Mouse (Mus musculus) layer of hippocampus, postnatal 10 days (tissue): ENCODE results near the gene Ctxn1. TPM values are rescaled to one million over a fixed set of nuclear protein-coding genes. Genes with fewer than 3 reads are reported as not detected.

Experiments used
- DNase-seq, 2 experiments: peaks; one replicate each; pipeline ENCODE4 v3.0.0; 2021; ENCODE audit warnings: low spot score in 2 of 2
- total RNA-seq, 2 experiments: library from RNA; stranded (reverse); gene quantifications; 2 replicates each; pipeline ENCODE4 v1.2.3; 2021

Ctxn1 gene
- total RNA-seq, 2 experiments from 2014 or later: 450 to 459 TPM

DNA sequence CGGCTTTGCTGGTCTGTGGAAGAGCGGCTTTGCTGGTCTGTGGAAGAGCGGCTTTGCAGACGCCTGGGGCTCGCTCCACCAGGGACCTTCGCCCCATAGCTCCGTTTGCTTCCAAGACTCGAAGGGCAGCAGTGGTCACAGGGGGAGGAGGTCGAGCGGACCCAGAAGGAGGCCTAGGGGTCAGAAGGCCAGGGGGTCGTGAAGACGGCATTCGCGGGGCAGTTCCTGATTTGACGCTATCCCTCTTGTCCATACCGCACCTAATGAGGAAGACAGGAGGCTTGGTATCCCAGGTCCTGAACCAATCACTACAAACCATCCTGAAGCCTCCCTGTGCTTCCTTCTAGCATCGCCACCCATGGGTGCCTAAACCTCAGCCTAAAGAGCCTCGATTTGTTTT lies 42.8 kb downstream of the Ctxn1 start:
- DNase-seq: no peak

DNA sequence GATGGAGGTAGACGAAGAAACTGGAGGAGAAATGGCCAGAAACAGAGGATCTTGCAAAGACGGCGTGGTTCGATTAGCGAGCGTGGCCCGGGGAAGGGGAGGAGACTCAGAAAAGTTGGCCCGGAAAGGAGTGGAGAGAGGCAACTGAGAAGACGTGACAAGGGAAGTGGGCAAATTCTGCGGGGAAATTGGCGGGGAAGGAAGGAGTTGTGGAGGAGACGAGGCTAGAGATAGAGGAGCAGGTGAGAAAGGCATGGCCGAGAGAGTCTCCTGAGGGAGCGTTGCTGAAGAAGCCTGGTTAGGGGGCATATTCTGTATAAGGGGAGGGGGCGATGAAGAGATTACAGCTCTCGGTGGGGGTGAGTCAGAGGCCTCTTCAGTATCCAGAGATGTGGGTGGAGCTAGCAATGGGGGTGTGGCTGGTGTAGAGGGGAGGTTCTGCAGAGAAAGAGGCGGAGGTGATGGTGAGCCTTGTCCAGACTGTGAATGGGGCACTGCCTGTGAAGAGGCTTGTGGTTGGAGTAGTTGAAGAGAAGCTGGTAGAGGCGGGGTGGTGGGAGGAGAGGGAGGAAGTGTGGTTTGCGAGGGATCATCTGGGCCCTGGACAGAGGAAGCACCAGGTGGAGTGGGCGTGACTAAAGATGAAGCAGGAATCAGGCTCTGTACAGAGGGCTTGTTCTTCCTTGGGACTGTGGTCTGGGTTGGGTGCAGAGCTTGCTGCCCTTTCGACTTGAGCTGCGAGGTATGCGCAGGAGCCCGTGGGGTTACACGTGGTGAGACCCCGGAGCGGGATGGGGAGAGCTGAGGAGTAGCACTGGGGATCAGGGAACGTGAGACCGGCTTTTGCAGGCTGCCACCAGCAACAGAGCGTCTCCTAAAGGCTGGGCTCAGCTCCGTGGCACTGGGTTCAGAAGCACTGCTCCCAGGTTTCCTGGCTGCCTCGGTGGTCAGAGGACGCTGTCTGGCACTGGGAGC lies 44.8 kb downstream of the Ctxn1 start:
- no peak for DNase-seq

- peak; percentile 46 to 67 for DNase-seq
Measured at GRCm38 (mm10) chr8:4213210-4214005, 45.7 kb downstream of the Ctxn1 start.

GRCm38 (mm10) chr8:4212809-4213209 lies 46.3 kb downstream of the Ctxn1 start:
- DNase-seq: no peak

GRCm38 (mm10) chr8:4211097-4211496 lies 48.0 kb downstream of the Ctxn1 start:
- DNase-seq: peak in 1 of 2 experiments; percentile 16

Other genes starting within 250 kb of the Ctxn1 start
- under 1 TPM in 1 of 2 experiments, not detected in 1; 0.23 TPM for gene Cd209f, start 153.4 kb downstream of the Ctxn1 start, total RNA-seq
- not detected for gene Cd209g, start 125.2 kb downstream of the Ctxn1 start, total RNA-seq
- gene Evi5l, start 92.7 kb downstream of the Ctxn1 start, total RNA-seq: 100 to 1,000 TPM; 137 TPM
- 10 to 100 TPM; 57.1 to 59.4 TPM for gene Prr36, start 41.8 kb downstream of the Ctxn1 start, total RNA-seq
- not detected for gene Lrrc8e, start 32.4 kb downstream of the Ctxn1 start, total RNA-seq
- gene Map2k7, start 20.5 kb downstream of the Ctxn1 start, total RNA-seq: 10 to 100 TPM; 66.4 to 69.8 TPM
- under 1 TPM in 1 of 2 experiments, not detected in 1; 0.73 TPM for gene Gm49320, start 20.4 kb downstream of the Ctxn1 start, total RNA-seq
- gene Tgfbr3l, start 11.1 kb downstream of the Ctxn1 start, total RNA-seq: 1 to 10 TPM; 8.3 to 9.8 TPM
- 10 to 100 TPM; 27.1 to 31.2 TPM for gene Snapc2, start 6.2 kb downstream of the Ctxn1 start, total RNA-seq
- gene Timm44, start 16.6 kb upstream of the Ctxn1 start, total RNA-seq: 10 to 100 TPM; 70.8 to 77.2 TPM
- gene Ccl25, start 65.9 kb upstream of the Ctxn1 start, total RNA-seq: 10 to 100 TPM; 23.0 to 24.1 TPM
- gene Elavl1, start 66.1 kb upstream of the Ctxn1 start, total RNA-seq: 10 to 100 TPM; 65.5 to 75.7 TPM
- gene Cers4, start 233.8 kb upstream of the Ctxn1 start, total RNA-seq: 10 to 100 TPM; 42.4 to 50.7 TPM